Mouse (Mus musculus) hindbrain, embryonic 13.5 days (tissue): ENCODE data around the gene Pstpip1. TPM values are rescaled to one million over a fixed set of nuclear protein-coding genes. Genes with fewer than 3 reads are reported as not detected.

Source experiments
- ATAC-seq: fragments of 200-750 bp; cut with Nextera tagmentation; 2 replicates; pipeline ENCODE4 v1.8.0; 2017; ENCODE audit warnings: moderate TSS enrichment; ENCODE audit not compliant: low FRiP score
- H3K27ac ChIP-seq: fragments of 300-500 bp; sonication (generic); 2 replicates; pipeline ENCODE4 v1.5.1; 2015; ENCODE audit warnings: inconsistent platforms, mild to moderate bottlenecking, moderate library complexity
- H3K27me3 ChIP-seq: fragments of 300-500 bp; sonication (generic); 2 replicates; pipeline ENCODE4 v1.6.1; 2015; ENCODE audit warnings: mild to moderate bottlenecking, inconsistent platforms
- H3K36me3 ChIP-seq: fragments of 300-500 bp; sonication (generic); 2 replicates; pipeline ENCODE4 v1.6.1; 2015; ENCODE audit warnings: mild to moderate bottlenecking, inconsistent platforms
- H3K4me1 ChIP-seq: fragments of 300-500 bp; sonication (generic); replicated peaks from 2 replicates; pipeline ENCODE4 v1.6.1; 2015; ENCODE audit warnings: inconsistent platforms
- H3K4me2 ChIP-seq: fragments of 300-500 bp; sonication (generic); 2 replicates; pipeline ENCODE4 v1.6.1; 2015; ENCODE audit warnings: inconsistent platforms, mild to moderate bottlenecking, moderate library complexity
- H3K4me3 ChIP-seq: fragments of 300-500 bp; sonication (generic); 2 replicates; pipeline ENCODE4 v1.5.1; 2015; ENCODE audit warnings: mild to moderate bottlenecking, inconsistent platforms
- H3K9ac ChIP-seq: fragments of 300-500 bp; sonication (generic); 2 replicates; pipeline ENCODE4 v1.6.1; 2015; ENCODE audit warnings: mild to moderate bottlenecking, inconsistent platforms
- H3K9me3 ChIP-seq: fragments of 300-500 bp; sonication (generic); 2 replicates; pipeline ENCODE4 v1.6.1; 2016; ENCODE audit warnings: inconsistent platforms
- WGBS: fragments of 180-500 bp; shearing (Covaris S2); methylation state at CpG from one replicate; pipeline ENCODE4 v1.1.7; 2015; 5-methylcytosine and 5-hydroxymethylcytosine counted together
- polyA plus RNA-seq: library from polyadenylated mRNA; unstranded; fragments of >200 nt; fragmentation: Nextera tagmentation; extraction: Ambion mirVana; gene quantifications from 2 replicates; pipeline ENCODE4 v1.2.1, GENCODE M21; 2015

Gene Pstpip1
- polyA plus RNA-seq, 1 experiment from 2014 or later, result 0.73 TPM

GRCm38 (mm10) chr9:56133970-56134369, 44.2 kb downstream of the Pstpip1 start:
- Histone ChIP-seq H3K4me3 (no peak overlapping the region), H3K4me2 (no peak overlapping the region), H3K4me1 (peaks cover 10% of the 10 kb centered on the region), H3K27ac (no peak overlapping the region), H3K9me3 (no peaks in the 10 kb centered on the region), H3K9ac (no peak overlapping the region), H3K36me3 (peaks cover 93% of the 10 kb centered on the region), H3K27me3 (no peaks in the 10 kb centered on the region)
- ATAC-seq, result no peak
- 92% methylated on average over 5 of the region's 5 CpGs for WGBS

DNA sequence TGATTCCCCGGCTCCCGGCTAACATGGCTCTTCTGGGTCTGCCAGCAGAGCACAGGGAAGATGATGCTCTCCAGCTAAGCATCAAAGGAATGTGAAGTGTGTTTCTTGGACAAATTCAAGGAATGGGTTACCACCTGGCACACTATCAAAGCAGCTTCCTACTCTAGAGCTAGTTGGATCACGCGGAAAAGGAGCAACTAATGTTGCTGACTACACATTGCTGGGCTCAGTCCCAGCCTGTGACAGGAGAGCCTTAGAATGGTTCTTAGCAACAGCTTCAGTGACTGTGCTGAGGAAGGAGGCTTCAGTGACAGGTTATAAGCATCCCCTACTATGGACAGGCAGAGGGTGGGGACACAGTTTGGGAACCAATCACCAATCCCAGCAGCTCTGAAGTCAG, 44.9 kb downstream of the Pstpip1 start:
- Histone ChIP-seq H3K27me3 (no peaks in the 10 kb centered on the region), H3K27ac (no peak overlapping the region), H3K9ac (no peak overlapping the region), H3K4me3 (no peak overlapping the region), H3K9me3 (no peaks in the 10 kb centered on the region), H3K4me2 (no peak overlapping the region), H3K4me1 (peaks cover 10% of the 10 kb centered on the region), H3K36me3 (peaks cover 90% of the 10 kb centered on the region)
- ATAC-seq, result no peak
- 90% methylated on average over 4 of the region's 4 CpGs for WGBS

DNA sequence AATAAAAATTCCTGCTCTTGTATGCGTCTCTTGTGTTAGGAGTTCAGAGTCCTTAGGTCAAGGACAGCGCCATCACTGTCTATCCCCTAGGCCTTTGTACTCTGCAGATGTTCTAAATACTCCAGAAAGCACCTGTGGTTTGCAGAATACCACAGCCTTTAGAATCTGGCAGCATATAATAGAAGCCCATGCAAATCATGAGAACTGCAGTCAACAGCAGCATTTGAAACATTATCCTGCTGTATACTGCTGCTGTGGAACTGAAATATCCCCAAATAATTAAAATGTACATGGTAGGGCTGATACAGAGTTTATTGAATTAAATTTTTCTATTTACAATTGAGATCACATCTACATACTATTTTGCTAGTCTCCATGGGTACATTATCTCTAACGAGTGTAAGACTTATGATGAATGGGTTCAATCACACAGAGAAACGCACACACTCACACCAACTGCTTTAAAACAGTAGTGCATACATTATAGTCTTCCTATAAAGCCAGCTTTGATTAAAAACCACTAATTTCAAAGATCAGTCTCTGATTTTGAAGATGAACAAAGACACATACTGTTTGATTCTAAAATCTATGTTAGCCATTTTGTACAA, 45.9 kb downstream of the Pstpip1 start:
- Histone ChIP-seq H3K4me3 (no peak overlapping the region), H3K9ac (no peak overlapping the region), H3K9me3 (no peaks in the 10 kb centered on the region), H3K27ac (no peak overlapping the region), H3K4me2 (no peak overlapping the region), H3K36me3 (peaks cover 85% of the 10 kb centered on the region), H3K4me1 (peaks cover 7% of the 10 kb centered on the region), H3K27me3 (no peaks in the 10 kb centered on the region)
- 86% methylated on average over 4 of the region's 4 CpGs for WGBS
- no peak for ATAC-seq

GRCm38 (mm10) chr9:56141776-56142175, 52.0 kb downstream of the Pstpip1 start:
- H3K4me1 ChIP-seq, result no peaks in the 10 kb centered on the region
- no peak overlapping the region for H3K27ac ChIP-seq
- H3K36me3 ChIP-seq, result peaks cover 75% of the 10 kb centered on the region

GRCm38 (mm10) chr9:56144366-56145003, 54.7 kb downstream of the Pstpip1 start:
- WGBS, result 95% methylated on average over 7 of the region's 7 CpGs
- ATAC-seq, result no peak
- H3K4me3 ChIP-seq, result no peak overlapping the region
- peaks cover 5% of the 10 kb centered on the region; the same call in 1 of the 2 replicates for H3K4me1 ChIP-seq
- H3K4me2 ChIP-seq, result no peak overlapping the region
- H3K9ac ChIP-seq, result no peak overlapping the region
- H3K27ac ChIP-seq, result no peak overlapping the region
- no peaks in the 10 kb centered on the region for H3K27me3 ChIP-seq
- peaks cover 63% of the 10 kb centered on the region for H3K36me3 ChIP-seq
- no peaks in the 10 kb centered on the region for H3K9me3 ChIP-seq

More at GRCm38 (mm10) chr9:56141776-56142175, 52.0 kb downstream of the Pstpip1 start:
- H3K4me2 ChIP-seq, result no peak overlapping the region
- no peak for ATAC-seq
- no peak overlapping the region for H3K9ac ChIP-seq
- H3K9me3 ChIP-seq, result no peaks in the 10 kb centered on the region
- no peak overlapping the region for H3K4me3 ChIP-seq
- WGBS, result 88% methylated on average over 9 of the region's 9 CpGs
- no peaks in the 10 kb centered on the region for H3K27me3 ChIP-seq

- Histone ChIP-seq H3K4me3 (no peak overlapping the region), H3K4me1 (peaks cover 5% of the 10 kb centered on the region; the same call in 1 of the 2 replicates), H3K9ac (no peak overlapping the region), H3K27me3 (no peaks in the 10 kb centered on the region), H3K4me2 (no peak overlapping the region), H3K9me3 (no peaks in the 10 kb centered on the region), H3K36me3 (peaks cover 55% of the 10 kb centered on the region), H3K27ac (no peak overlapping the region)
- no peak for ATAC-seq
- 97% methylated on average over 16 of the region's 16 CpGs for WGBS
These were observed 56.7 kb downstream of the Pstpip1 start for GRCm38 (mm10) chr9:56146326-56146923.

DNA sequence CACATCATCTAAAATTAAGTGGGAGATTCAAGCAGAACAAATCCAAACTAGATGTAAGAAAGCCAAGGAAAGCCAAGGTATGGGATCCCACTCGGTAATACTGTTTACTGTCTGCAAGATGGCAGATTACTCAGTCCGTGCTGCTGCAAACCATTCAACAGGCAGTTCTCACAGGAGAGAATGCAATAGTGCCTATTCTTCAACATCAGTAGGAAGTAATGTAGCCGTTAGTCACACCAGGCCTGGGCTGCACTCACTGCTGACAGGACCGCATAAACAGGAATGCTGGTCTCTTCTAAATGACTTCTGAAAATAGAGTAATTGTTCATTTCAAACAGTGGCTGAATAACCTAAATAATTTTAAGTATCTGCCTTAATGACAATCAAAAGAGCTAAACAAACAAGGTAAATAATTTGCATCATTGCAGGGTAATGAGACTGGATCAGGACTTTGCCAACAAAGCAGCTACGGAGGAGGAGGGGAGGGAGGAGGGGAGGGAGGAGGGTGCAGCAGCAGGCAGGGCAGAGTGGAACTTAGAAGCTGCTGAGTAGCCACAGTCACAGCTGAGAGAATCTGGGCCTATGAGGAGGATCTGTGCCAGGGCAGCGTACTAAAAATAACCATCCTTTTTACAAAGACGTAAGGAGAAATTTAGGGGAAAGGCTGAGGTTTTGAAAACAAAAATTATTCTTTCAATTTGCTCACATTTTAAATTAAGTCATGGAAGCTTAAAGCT, 62.2 kb downstream of the Pstpip1 start:
- H3K36me3 ChIP-seq, result peaks cover 11% of the 10 kb centered on the region
- WGBS, result 41% methylated on average over 7 of the region's 7 CpGs
- no peak overlapping the region for H3K4me2 ChIP-seq
- H3K9me3 ChIP-seq, result no peaks in the 10 kb centered on the region
- H3K27ac ChIP-seq, result peak overlapping the region; percentile 69; the same call in 1 of the 2 replicates
- no peak overlapping the region for H3K9ac ChIP-seq
- H3K4me1 ChIP-seq, result peaks cover 31% of the 10 kb centered on the region
- no peak overlapping the region for H3K4me3 ChIP-seq
- ATAC-seq, result no peak
- H3K27me3 ChIP-seq, result no peaks in the 10 kb centered on the region

GRCm38 (mm10) chr9:56152482-56153007, 62.8 kb downstream of the Pstpip1 start:
- no peak overlapping the region for H3K4me2 ChIP-seq
- 83% methylated on average over 4 of the region's 4 CpGs for WGBS

GRCm38 (mm10) chr9:56154572-56154971, 64.8 kb downstream of the Pstpip1 start:
- 96% methylated on average over 5 of the region's 5 CpGs for WGBS
- Histone ChIP-seq H3K4me1 (peaks cover 47% of the 10 kb centered on the region), H3K4me2 (no peak overlapping the region)

More at GRCm38 (mm10) chr9:56152482-56153007, 62.8 kb downstream of the Pstpip1 start:
- peaks cover 6% of the 10 kb centered on the region for H3K36me3 ChIP-seq
- H3K9me3 ChIP-seq, result no peaks in the 10 kb centered on the region
- H3K4me3 ChIP-seq, result no peak overlapping the region
- ATAC-seq, result no peak
- no peak overlapping the region for H3K27ac ChIP-seq
- H3K27me3 ChIP-seq, result no peaks in the 10 kb centered on the region
- peaks cover 30% of the 10 kb centered on the region for H3K4me1 ChIP-seq
- H3K9ac ChIP-seq, result no peak overlapping the region

GRCm38 (mm10) chr9:56158077-56158476, 68.3 kb downstream of the Pstpip1 start:
- no peaks in the 10 kb centered on the region for H3K9me3 ChIP-seq
- peak overlapping the region; percentile 30; the same call in 1 of the 2 replicates for H3K4me2 ChIP-seq
- no peaks in the 10 kb centered on the region for H3K27me3 ChIP-seq
- no peaks in the 10 kb centered on the region for H3K36me3 ChIP-seq
- H3K9ac ChIP-seq, result no peak overlapping the region
- H3K4me3 ChIP-seq, result no peak overlapping the region
- WGBS, result 62% methylated on average over 2 of the region's 2 CpGs
- peaks cover 45% of the 10 kb centered on the region for H3K4me1 ChIP-seq
- H3K27ac ChIP-seq, result no peak overlapping the region
- no peak for ATAC-seq

More at GRCm38 (mm10) chr9:56154572-56154971, 64.8 kb downstream of the Pstpip1 start:
- peaks cover 6% of the 10 kb centered on the region for H3K36me3 ChIP-seq
- no peak overlapping the region for H3K9ac ChIP-seq
- ATAC-seq, result no peak
- H3K4me3 ChIP-seq, result no peak overlapping the region
- H3K9me3 ChIP-seq, result no peaks in the 10 kb centered on the region
- H3K27me3 ChIP-seq, result no peaks in the 10 kb centered on the region
- no peak overlapping the region for H3K27ac ChIP-seq

DNA sequence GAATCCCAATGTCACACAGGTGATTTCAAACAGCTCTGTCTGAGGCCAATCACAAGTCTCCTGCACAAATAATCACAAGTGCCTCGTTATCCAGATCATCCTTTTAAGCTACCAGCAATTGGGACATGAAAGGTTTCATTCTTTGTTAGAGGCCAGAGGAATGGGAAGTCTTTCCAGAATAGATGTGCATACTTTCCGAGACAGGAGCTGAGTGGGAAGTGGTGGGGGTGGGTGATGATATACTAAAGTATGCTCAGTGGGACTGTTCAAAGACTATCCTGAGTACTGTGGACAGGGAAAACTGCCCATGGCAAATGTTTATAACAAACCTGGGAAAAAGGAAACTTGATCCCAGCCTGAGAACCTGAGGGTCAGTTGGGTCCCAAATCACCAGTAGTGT, 69.7 kb downstream of the Pstpip1 start:
- Histone ChIP-seq H3K4me3 (peak overlapping the region; percentile 99), H3K9ac (peak overlapping the region; percentile 99), H3K4me2 (peak overlapping the region; percentile 80), H3K27ac (no peak overlapping the region), H3K27me3 (no peaks in the 10 kb centered on the region), H3K4me1 (peaks cover 38% of the 10 kb centered on the region), H3K36me3 (no peaks in the 10 kb centered on the region), H3K9me3 (no peaks in the 10 kb centered on the region)
- ATAC-seq, result no peak
- 9% methylated on average over 2 of the region's 2 CpGs for WGBS
